Mouse (Mus musculus) liver, postnatal 0 days (tissue): ENCODE data around the gene Tcfl5. TPM values are rescaled to one million over a fixed set of nuclear protein-coding genes. Genes with fewer than 3 reads are reported as not detected.
A peak's percentile ranks its signal among the peaks of the same experiment; 100 is the strongest.

Source experiments
- ATAC-seq: fragments of 200-750 bp; cut with Nextera tagmentation; 2 replicates; pipeline ENCODE4 v1.8.0; 2017; ENCODE audit warnings: mild to moderate bottlenecking, moderate library complexity
- DNase-seq: peaks from one replicate; pipeline ENCODE4 v3.0.0-alpha.2; 2016
- H3K27ac ChIP-seq: fragments of 300-500 bp; sonication (generic); 2 replicates; pipeline ENCODE4 v1.5.1; 2014; ENCODE audit warnings: antibody characterized with exemption, moderate library complexity, mild to moderate bottlenecking, low read depth
- H3K27me3 ChIP-seq: fragments of 300-500 bp; sonication (generic); 2 replicates; pipeline ENCODE4 v1.6.1; 2014; ENCODE audit warnings: low read length, control low read depth, mixed read lengths; ENCODE audit not compliant: insufficient read depth
- H3K36me3 ChIP-seq: fragments of 300-500 bp; sonication (generic); replicated peaks from 2 replicates; pipeline ENCODE4 v1.6.1; 2014; ENCODE audit warnings: mild to moderate bottlenecking, control low read depth, low read length, moderate library complexity, mixed read lengths; ENCODE audit not compliant: insufficient read depth
- H3K4me1 ChIP-seq: fragments of 300-500 bp; sonication (generic); 2 replicates; pipeline ENCODE4 v1.6.1; 2014; ENCODE audit warnings: antibody characterized with exemption, mild to moderate bottlenecking, control low read depth; ENCODE audit not compliant: insufficient read depth
- H3K4me2 ChIP-seq: fragments of 300-500 bp; sonication (generic); 2 replicates; pipeline ENCODE4 v1.6.1; 2014; ENCODE audit warnings: low read depth, mild to moderate bottlenecking, low read length, moderate library complexity, mixed read lengths
- H3K4me3 ChIP-seq: fragments of 300-500 bp; sonication (generic); 2 replicates; pipeline ENCODE4 v1.5.1; 2014; ENCODE audit warnings: low read depth, low read length
- H3K9ac ChIP-seq: fragments of 300-500 bp; sonication (generic); replicated peaks from 2 replicates; pipeline ENCODE4 v1.6.1; 2014; ENCODE audit warnings: mild to moderate bottlenecking, moderate library complexity
- H3K9me3 ChIP-seq: fragments of 300-500 bp; sonication (generic); 2 replicates; pipeline ENCODE4 v1.6.1; 2016; ENCODE audit warnings: mild to moderate bottlenecking, control low read depth, low read length, mixed read lengths
- CTCF ChIP-seq: sonication (generic); IDR thresholded peaks from 2 replicates; pipeline ENCODE4 v1.5.1; 2016; ENCODE audit warnings: antibody characterized with exemption, low read depth
- EP300 ChIP-seq: IDR thresholded peaks from 2 replicates; pipeline ENCODE4 v1.6.1; 2016; ENCODE audit warnings: antibody characterized with exemption, low read depth, mild to moderate bottlenecking
- WGBS: fragments of 180-500 bp; shearing (Covaris S2); extraction: QIAGEN DNeasy Blood & Tissue Kit; methylation state at CpG from one replicate; pipeline ENCODE4 v1.1.7; 2014; ENCODE audit not compliant: insufficient replicate concordance; 5-methylcytosine and 5-hydroxymethylcytosine counted together
- polyA plus RNA-seq: library from polyadenylated mRNA; unstranded; fragments of >200 nt; fragmentation: Nextera tagmentation; extraction: Ambion mirVana; gene quantifications from 2 replicates; pipeline ENCODE4 v1.2.1, GENCODE M21; 2015

Gene Tcfl5
- polyA plus RNA-seq, 1 experiment from 2014 or later = not detected

DNA sequence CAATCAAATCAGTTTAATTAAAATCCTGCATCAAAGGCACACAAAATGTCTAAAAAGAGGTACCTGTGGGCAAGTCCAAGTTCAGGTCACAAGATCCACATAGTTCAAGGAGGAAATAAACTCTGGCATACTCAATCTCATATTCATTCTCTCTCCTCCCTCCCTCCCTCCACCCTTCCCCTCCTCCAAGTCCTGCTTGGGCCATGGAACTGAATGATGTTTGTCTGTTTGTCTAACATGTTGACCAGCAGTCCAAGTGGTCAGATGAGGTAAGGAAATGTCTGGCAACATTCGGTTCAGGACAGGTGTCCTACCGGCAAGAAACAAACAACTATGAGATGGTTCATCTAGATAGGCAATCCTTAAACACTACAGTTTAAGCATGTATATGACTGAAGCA lies 34.2 kb upstream of the Tcfl5 start:
- ATAC-seq (peak; percentile 60), DNase-seq (no peak)
- H3K27ac ChIP-seq = no peak overlapping the region
- H3K9ac ChIP-seq = no peak overlapping the region
- H3K4me2 ChIP-seq = no peak overlapping the region
- WGBS = 57% methylated on average over 2 of the region's 2 CpGs
- H3K36me3 ChIP-seq = peaks cover 53% of the 10 kb centered on the region
- H3K27me3 ChIP-seq = no peaks in the 10 kb centered on the region
- no peaks in the 10 kb centered on the region for H3K9me3 ChIP-seq
- H3K4me3 ChIP-seq = no peak overlapping the region
- H3K4me1 ChIP-seq = peaks cover 3% of the 10 kb centered on the region; the same call in 1 of the 2 replicates
- TF ChIP-seq EP300 (no peak), CTCF (no peak)

DNA sequence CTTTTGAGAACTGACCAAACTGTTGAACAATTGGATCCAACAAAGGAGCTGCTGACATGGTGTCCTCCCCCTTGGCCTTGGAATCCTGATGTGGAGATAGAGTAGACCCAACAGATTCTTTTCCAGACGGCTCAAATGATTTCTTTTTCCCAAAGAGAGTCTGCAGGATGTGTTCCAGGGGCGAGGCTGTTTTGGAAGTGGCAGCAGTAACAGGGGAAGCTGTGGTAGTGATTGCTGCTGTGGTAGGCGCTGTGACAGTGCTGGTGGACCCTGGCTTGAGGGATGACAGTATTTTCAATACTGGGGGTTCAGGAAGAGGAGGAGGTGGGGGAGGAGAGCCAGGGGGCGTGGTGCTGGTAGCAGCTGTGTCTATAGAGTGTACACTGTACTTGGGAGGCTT lies 19.5 kb upstream of the Tcfl5 start:
- Histone ChIP-seq H3K27ac (no peak overlapping the region), H3K9ac (no peak overlapping the region), H3K27me3 (no peaks in the 10 kb centered on the region), H3K4me2 (no peak overlapping the region), H3K36me3 (peaks cover 39% of the 10 kb centered on the region), H3K4me3 (no peak overlapping the region), H3K4me1 (no peaks in the 10 kb centered on the region), H3K9me3 (no peaks in the 10 kb centered on the region)
- no peak for ATAC-seq
- no peak for DNase-seq
- no peak for TF ChIP-seq EP300
- no peak for TF ChIP-seq CTCF
- 83% methylated on average over 4 of the region's 4 CpGs for WGBS

DNA sequence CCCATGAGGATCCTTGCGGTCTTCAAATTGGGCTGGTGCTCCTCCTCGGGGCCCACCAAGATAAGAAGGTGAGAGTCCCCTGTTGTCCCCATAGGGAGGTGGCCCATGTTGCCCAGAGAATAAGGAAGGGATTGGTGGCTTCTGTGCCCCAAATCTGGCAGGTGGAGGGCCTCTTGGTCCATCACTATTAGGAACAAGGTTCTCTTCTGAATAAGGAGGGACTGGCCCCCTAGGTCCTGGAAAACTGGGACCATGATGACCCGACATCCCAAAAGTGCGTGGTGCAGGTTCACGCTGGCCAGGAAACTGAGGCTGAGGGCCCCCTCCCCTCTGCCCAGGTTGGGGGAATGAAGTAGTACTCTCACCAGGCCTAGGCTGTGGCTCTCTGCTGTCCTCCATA lies 18.0 kb upstream of the Tcfl5 start:
- H3K27me3 ChIP-seq = no peaks in the 10 kb centered on the region
- 90% methylated on average over 5 of the region's 5 CpGs for WGBS
- H3K4me2 ChIP-seq = no peak overlapping the region
- no peak for DNase-seq
- TF ChIP-seq EP300 (no peak), CTCF (no peak)
- no peak for ATAC-seq
- no peak overlapping the region for H3K4me3 ChIP-seq
- H3K36me3 ChIP-seq = peaks cover 26% of the 10 kb centered on the region
- H3K27ac ChIP-seq = no peak overlapping the region
- H3K4me1 ChIP-seq = no peaks in the 10 kb centered on the region
- H3K9me3 ChIP-seq = no peaks in the 10 kb centered on the region
- no peak overlapping the region for H3K9ac ChIP-seq

DNA sequence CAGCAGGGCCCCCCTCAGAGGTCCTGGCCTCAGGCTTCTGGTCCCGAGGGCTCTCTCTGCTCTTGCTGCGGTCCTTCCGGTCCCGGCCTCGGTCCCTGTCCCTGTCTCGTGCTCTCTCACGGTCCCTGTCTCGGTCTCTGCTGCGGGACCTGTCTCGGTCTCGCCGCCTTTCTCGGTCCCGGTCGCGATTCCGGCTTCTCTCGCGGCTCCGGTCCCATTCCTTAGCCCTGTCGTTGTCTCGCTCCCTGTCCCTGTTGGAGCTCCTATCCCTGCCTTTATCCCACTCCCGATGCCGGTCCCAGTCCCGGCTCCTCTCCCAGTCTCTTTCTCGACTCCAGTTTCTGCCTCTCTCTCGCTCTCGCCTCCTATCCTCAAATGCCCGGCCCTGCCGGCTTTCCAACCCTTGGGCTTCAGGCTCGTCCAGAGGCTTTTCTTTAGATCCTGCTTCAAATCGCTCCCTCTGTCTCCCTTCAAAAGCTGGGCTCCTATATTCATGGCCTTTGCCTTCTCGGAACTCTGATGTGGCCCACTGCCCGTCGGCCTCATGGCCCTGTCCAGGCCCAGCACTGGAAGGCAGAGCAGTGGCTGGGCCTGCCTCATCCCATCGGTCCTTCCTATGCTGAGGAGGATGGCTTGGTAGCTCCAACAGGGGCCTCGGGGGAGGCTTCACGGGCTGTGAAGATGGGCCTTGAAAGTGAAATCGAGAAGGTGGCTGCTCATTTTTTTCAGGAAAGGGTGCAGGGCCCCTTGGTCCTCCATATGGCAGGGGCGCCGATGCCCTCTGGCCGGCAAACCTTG lies 17.0 kb upstream of the Tcfl5 start:
- Histone ChIP-seq H3K9ac (no peak overlapping the region), H3K4me1 (no peaks in the 10 kb centered on the region), H3K4me2 (peak overlapping the region; percentile 36; the same call in 1 of the 2 replicates), H3K36me3 (peaks cover 20% of the 10 kb centered on the region), H3K4me3 (no peak overlapping the region), H3K9me3 (no peaks in the 10 kb centered on the region), H3K27me3 (no peaks in the 10 kb centered on the region), H3K27ac (no peak overlapping the region)
- TF ChIP-seq EP300 (no peak), CTCF (no peak)
- ATAC-seq = no peak
- DNase-seq = no peak
- WGBS = 50% methylated on average over 42 of the region's 42 CpGs

DNA sequence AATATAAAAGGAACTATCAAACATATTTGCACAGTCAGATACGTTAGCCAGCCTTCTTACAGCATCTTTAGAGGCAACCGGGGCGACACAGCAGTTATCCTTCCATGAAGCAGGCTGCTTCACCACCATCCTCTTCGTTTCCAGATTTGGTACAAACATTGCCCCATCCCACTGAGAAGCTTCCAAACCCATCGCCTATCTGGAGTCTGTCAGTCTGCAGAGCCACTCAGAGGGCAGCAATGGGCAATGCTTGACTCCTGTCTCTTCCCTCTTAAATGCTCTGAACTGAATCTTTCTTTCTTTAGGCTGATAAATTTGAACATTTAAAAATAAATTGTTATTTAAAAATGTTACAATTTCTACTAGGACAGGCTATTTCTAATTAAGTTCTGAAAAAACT lies 15.9 kb upstream of the Tcfl5 start:
- no peak overlapping the region for H3K4me2 ChIP-seq
- H3K27me3 ChIP-seq = no peaks in the 10 kb centered on the region
- no peak overlapping the region for H3K27ac ChIP-seq
- no peak overlapping the region for H3K9ac ChIP-seq
- H3K4me1 ChIP-seq = no peaks in the 10 kb centered on the region
- ATAC-seq (no peak), DNase-seq (no peak)
- H3K36me3 ChIP-seq = peaks cover 20% of the 10 kb centered on the region
- no peak for TF ChIP-seq EP300
- no peak for TF ChIP-seq CTCF
- no peaks in the 10 kb centered on the region for H3K9me3 ChIP-seq
- 90% methylated on average over 5 of the region's 5 CpGs for WGBS
- no peak overlapping the region for H3K4me3 ChIP-seq

DNA sequence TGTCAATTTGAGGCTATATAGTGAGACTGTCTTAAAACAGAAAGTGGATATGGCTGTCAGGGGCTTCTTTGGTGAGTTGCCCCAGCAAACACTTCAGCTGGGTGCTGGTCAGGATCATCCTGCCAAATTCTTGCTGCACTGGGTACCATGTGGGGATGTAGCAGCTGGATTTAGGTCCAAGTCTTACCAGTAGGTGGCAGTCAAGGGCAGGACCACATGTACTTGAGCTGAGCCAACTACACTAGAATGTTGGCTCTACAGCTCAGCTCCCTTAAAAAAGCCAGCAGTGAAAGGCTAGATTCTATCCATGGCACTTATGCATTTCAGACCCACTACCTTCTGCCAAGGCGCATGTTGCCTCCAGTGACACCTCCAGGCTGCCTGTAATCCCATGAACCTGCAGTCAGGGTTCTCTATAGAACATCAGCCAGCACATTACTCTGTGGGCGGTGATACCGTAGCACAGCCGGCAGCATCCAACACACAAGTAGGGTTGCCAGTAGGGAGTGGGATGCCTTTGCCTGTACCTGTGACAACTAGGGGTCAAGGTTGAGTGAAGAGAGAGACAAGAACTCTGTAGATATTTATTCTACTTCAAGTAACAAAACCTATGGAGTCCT lies 15.0 kb upstream of the Tcfl5 start:
- peaks cover 20% of the 10 kb centered on the region for H3K36me3 ChIP-seq
- ATAC-seq (peak; percentile 72), DNase-seq (peak; percentile 79)
- no peak overlapping the region for H3K9ac ChIP-seq
- no peaks in the 10 kb centered on the region for H3K4me1 ChIP-seq
- WGBS = 76% methylated on average over 4 of the region's 4 CpGs
- no peak overlapping the region for H3K27ac ChIP-seq
- no peak overlapping the region for H3K4me3 ChIP-seq
- TF ChIP-seq CTCF = peak; percentile 89
- TF ChIP-seq EP300 = no peak
- no peaks in the 10 kb centered on the region for H3K27me3 ChIP-seq
- H3K9me3 ChIP-seq = no peaks in the 10 kb centered on the region
- H3K4me2 ChIP-seq = no peak overlapping the region
